Mouse (Mus musculus) megakaryocyte, embryonic 14.5 days (primary cell): Measurements from ENCODE around the gene Fbxw9.

ENCODE experiments used
- FLI1 ChIP-seq: IDR thresholded peaks from 2 replicates; pipeline ENCODE4 v1.6.1; 2012; ENCODE audit warnings: low read length, inconsistent platforms, mixed read lengths
- GATA1 ChIP-seq: IDR thresholded peaks from 3 replicates; pipeline ENCODE4 v1.6.1; 2012; ENCODE audit warnings: mixed read lengths, low read length, inconsistent platforms, borderline replicate concordance

GRCm38 (mm10) chr8:85073041-85073612 is 13.3 kb downstream of the Fbxw9 start:
- TF ChIP-seq GATA1 (no peak), FLI1 (no peak)
